Mouse (Mus musculus): ENCODE data around the gene Spo11. TPM values are rescaled to one million over a fixed set of nuclear protein-coding genes. Genes with fewer than 3 reads are reported as not detected.

Gene Spo11
- total RNA-seq, 2 experiments from 2014 or later = 0.29 TPM; not detected in 1

- Histone ChIP-seq H3K27ac (peak overlapping the region; percentile 6; the same call in 1 of the 2 replicates), H3K4me3 (peak overlapping the region; percentile 59)
- 0 out of 2 replicates have a peak, but pooled peaks have one; percentile 4 for TF ChIP-seq CTCF (conservative IDR thresholded peaks at IDR 0.05)
- DNase-seq (ENCODE audit: low spot score in 2 of 2) = no peak
These were observed 38.5 kb upstream of the Spo11 start for GRCm38 (mm10) chr2:172938761-172939638.

- Histone ChIP-seq H3K27ac (peak overlapping the region; percentile 6; the same call in 1 of the 2 replicates), H3K4me3 (peak overlapping the region; percentile 59)
- DNase-seq (ENCODE audit: low spot score in 2 of 2) = no peak
- no peak for TF ChIP-seq CTCF (conservative IDR thresholded peaks at IDR 0.05)
These were observed 37.9 kb upstream of the Spo11 start for GRCm38 (mm10) chr2:172939639-172940002.

GRCm38 (mm10) chr2:172940003-172940798 is 37.3 kb upstream of the Spo11 start, which contains the start of gene Bmp7:
TSS of gene Bmp7 (minus strand) at chr2:172940321.
- TF ChIP-seq CTCF (conservative IDR thresholded peaks at IDR 0.05) = no peak
- peak within 1 kb of the TSS; percentile 59 for H3K4me3 ChIP-seq
- peak in 1 of 2 experiments; percentile 29 for DNase-seq (ENCODE audit: low spot score in 2 of 2)
- H3K27ac ChIP-seq = peak within 1 kb of the TSS; percentile 18; the same call in 1 of the 2 replicates

GRCm38 (mm10) chr2:172940799-172941163 is 36.7 kb upstream of the Spo11 start:
- DNase-seq (ENCODE audit: low spot score in 2 of 2) = no peak
- H3K27ac ChIP-seq = no peak overlapping the region
- H3K4me3 ChIP-seq = peak overlapping the region; percentile 59
- no peak for TF ChIP-seq CTCF (conservative IDR thresholded peaks at IDR 0.05)

GRCm38 (mm10) chr2:172949051-172949450 is 28.4 kb upstream of the Spo11 start:
- H3K27ac ChIP-seq = no peak overlapping the region
- TF ChIP-seq CTCF (conservative IDR thresholded peaks at IDR 0.05) = peak; percentile 62
- DNase-seq (ENCODE audit: low spot score in 2 of 2) = no peak
- no peak overlapping the region for H3K4me3 ChIP-seq

- DNase-seq (ENCODE audit: low spot score in 2 of 2) = no peak
- TF ChIP-seq CTCF (conservative IDR thresholded peaks at IDR 0.05) = no peak
- H3K27ac ChIP-seq = no peak overlapping the region
- H3K4me3 ChIP-seq = no peak overlapping the region
These were observed 27.3 kb upstream of the Spo11 start for GRCm38 (mm10) chr2:172950119-172950676.

- no peak for TF ChIP-seq CTCF (conservative IDR thresholded peaks at IDR 0.05)
- Histone ChIP-seq H3K27ac (no peak overlapping the region), H3K4me3 (no peak overlapping the region)
- no peak for DNase-seq (ENCODE audit: low spot score in 2 of 2)
These were observed 26.8 kb upstream of the Spo11 start for GRCm38 (mm10) chr2:172950722-172951121.

- H3K4me3 ChIP-seq = no peak overlapping the region
- TF ChIP-seq CTCF (conservative IDR thresholded peaks at IDR 0.05) = 0 out of 2 replicates have a peak, but pooled peaks have one; percentile 12
- no peak for DNase-seq (ENCODE audit: low spot score in 2 of 2)
- H3K27ac ChIP-seq = no peak overlapping the region
These were observed 25.5 kb upstream of the Spo11 start for GRCm38 (mm10) chr2:172951976-172952375.

- DNase-seq (ENCODE audit: low spot score in 2 of 2) = no peak
- Histone ChIP-seq H3K4me3 (no peak overlapping the region), H3K27ac (no peak overlapping the region)
- TF ChIP-seq CTCF (conservative IDR thresholded peaks at IDR 0.05) = no peak
These were observed 18.9 kb upstream of the Spo11 start for GRCm38 (mm10) chr2:172958579-172958978.

GRCm38 (mm10) chr2:172959006-172959768 is 18.3 kb upstream of the Spo11 start:
- peak; percentile 19; the same call in 1 of the 2 replicates for TF ChIP-seq CTCF (conservative IDR thresholded peaks at IDR 0.05)
- Histone ChIP-seq H3K27ac (no peak overlapping the region), H3K4me3 (no peak overlapping the region)
- DNase-seq (ENCODE audit: low spot score in 2 of 2) = no peak

- no peak for DNase-seq (ENCODE audit: low spot score in 2 of 2)
- TF ChIP-seq CTCF (conservative IDR thresholded peaks at IDR 0.05) = peak; percentile 39
- Histone ChIP-seq H3K27ac (no peak overlapping the region), H3K4me3 (no peak overlapping the region)
These were observed 17.1 kb upstream of the Spo11 start for GRCm38 (mm10) chr2:172960350-172960749.

- TF ChIP-seq CTCF (conservative IDR thresholded peaks at IDR 0.05) = no peak
- DNase-seq (ENCODE audit: low spot score in 2 of 2) = no peak
- no peak overlapping the region for H3K4me3 ChIP-seq
- H3K27ac ChIP-seq = no peak overlapping the region
These were observed 16.3 kb upstream of the Spo11 start for GRCm38 (mm10) chr2:172961211-172961610.
